Mouse (Mus musculus) midbrain, embryonic 15.5 days (tissue): ENCODE measurements at regions not wholly inside any gene's neighbourhood (a gene's known extent, or its start where the extent isn't known, plus 50 kb on each side); places are given as distances from the start of the nearest gene placed in this dataset.

Experiments used
- ATAC-seq: fragments of 200-750 bp; cut with Nextera tagmentation; replicated peaks from 2 replicates; pipeline ENCODE4 v1.8.0; 2017; ENCODE audit warnings: moderate TSS enrichment
- H3K27ac ChIP-seq: fragments of 300-500 bp; sonication (generic); 2 replicates; pipeline ENCODE4 v1.5.1; 2015; ENCODE audit warnings: mild to moderate bottlenecking, inconsistent platforms
- H3K27me3 ChIP-seq: fragments of 300-500 bp; sonication (generic); replicated peaks from 2 replicates; pipeline ENCODE4 v1.6.1; 2015; ENCODE audit warnings: inconsistent platforms
- H3K36me3 ChIP-seq: fragments of 300-500 bp; sonication (generic); replicated peaks from 2 replicates; pipeline ENCODE4 v1.6.1; 2015; ENCODE audit warnings: inconsistent platforms
- H3K4me1 ChIP-seq: fragments of 300-500 bp; sonication (generic); 2 replicates; pipeline ENCODE4 v1.6.1; 2015; ENCODE audit warnings: inconsistent platforms
- H3K4me2 ChIP-seq: fragments of 300-500 bp; sonication (generic); 2 replicates; pipeline ENCODE4 v1.6.1; 2015; ENCODE audit warnings: inconsistent platforms, mild to moderate bottlenecking, moderate library complexity
- H3K4me3 ChIP-seq: fragments of 300-500 bp; sonication (generic); 2 replicates; pipeline ENCODE4 v1.5.1; 2015; ENCODE audit warnings: mild to moderate bottlenecking, inconsistent platforms
- H3K9ac ChIP-seq: fragments of 300-500 bp; sonication (generic); 2 replicates; pipeline ENCODE4 v1.6.1; 2015; ENCODE audit warnings: mild to moderate bottlenecking, inconsistent platforms
- H3K9me3 ChIP-seq: fragments of 300-500 bp; sonication (generic); 2 replicates; pipeline ENCODE4 v1.6.1; 2016; ENCODE audit warnings: inconsistent platforms
- WGBS: fragments of 180-500 bp; shearing (Covaris S2); methylation state at CpG from one replicate; pipeline ENCODE4 v1.1.7; 2015; ENCODE audit warnings: mixed read lengths; 5-methylcytosine and 5-hydroxymethylcytosine counted together

DNA sequence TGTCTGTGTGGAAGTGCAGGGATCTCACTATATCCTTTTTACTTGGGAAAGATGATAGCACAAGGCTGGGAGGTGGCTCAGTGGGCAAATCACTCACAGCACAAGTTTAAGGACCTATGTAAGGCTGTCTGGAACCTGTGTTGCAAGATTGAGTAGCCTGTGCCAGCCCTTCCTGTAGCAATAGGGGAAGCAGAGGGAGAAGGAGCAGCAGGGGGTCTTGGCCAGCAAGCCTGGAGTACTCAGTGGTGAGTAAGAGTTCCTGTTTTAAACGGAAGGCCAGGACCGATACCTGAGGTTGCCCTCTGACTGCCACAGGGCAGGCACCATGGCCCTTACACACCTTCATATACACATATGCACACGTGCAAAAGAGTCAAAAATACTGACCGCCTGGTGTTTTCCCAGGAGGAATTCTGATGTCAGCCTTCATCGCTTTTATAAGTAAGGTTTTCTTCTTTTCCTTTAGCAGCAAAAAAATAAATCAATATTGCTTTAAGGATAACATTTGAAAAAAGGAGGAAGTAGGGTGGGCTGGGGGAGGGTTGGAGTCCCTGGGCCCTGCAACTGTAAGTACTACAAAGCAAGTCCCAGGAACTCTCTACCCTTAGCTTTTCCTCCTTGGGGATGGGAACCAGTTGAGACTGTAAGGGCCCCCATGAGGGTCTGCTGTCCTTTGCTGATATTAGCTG, 136.2 kb upstream of the Hdac4 start:
- H3K9me3 ChIP-seq = no peaks in the 10 kb centered on the region
- ATAC-seq = no peak
- no peaks in the 10 kb centered on the region for H3K36me3 ChIP-seq
- WGBS = 83% methylated on average over 5 of the region's 5 CpGs
- H3K27me3 ChIP-seq = no peaks in the 10 kb centered on the region
- H3K4me1 ChIP-seq = no peaks in the 10 kb centered on the region
- no peak overlapping the region for H3K27ac ChIP-seq
- no peak overlapping the region for H3K4me2 ChIP-seq
- H3K9ac ChIP-seq = no peak overlapping the region
- H3K4me3 ChIP-seq = no peak overlapping the region

DNA sequence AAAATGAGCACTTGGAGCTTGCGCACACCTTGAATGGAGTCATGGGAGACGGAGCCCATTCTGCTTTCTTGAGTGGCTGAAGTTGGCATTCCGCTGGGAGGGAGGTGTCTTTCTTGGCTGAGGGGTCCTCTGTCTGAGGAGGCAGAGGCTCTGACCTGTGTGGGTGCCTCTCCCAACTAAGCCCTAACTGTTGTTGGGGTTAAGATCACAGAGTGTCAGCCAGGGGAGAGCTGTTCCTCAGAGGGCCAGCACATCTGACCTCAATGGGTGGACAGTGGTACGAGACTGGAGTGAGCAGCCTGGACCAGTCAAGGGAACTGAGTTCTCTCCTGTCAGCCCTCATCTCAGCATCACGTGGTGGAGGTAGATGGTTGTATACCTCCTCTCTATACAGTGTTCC, 134.7 kb upstream of the Hdac4 start:
- WGBS = 85% methylated on average over 5 of the region's 5 CpGs
- ATAC-seq = no peak
- Histone ChIP-seq H3K4me1 (no peaks in the 10 kb centered on the region), H3K27ac (no peak overlapping the region), H3K36me3 (no peaks in the 10 kb centered on the region), H3K9me3 (no peaks in the 10 kb centered on the region), H3K4me3 (no peak overlapping the region), H3K4me2 (no peak overlapping the region), H3K27me3 (no peaks in the 10 kb centered on the region), H3K9ac (no peak overlapping the region)

DNA sequence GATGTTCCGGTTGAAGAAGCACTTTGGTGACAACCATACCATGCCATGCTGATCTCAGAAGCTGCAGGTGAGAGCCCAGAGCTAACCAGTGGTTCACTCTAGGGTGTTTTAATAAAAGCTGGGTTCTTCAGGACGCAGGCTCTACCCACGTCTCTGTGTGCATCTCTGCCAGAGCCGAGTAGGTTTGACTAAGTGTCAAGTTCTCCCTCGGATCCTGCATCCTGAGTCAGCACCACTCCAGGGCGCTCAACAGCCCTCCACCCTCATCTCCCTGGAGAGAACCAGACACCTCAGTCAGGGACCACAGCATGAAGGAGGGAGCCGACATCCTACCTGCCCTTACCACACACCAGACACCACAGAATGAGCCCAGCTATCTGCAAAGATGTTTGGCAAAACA, 134.0 kb upstream of the Hdac4 start:
- Histone ChIP-seq H3K9ac (no peak overlapping the region), H3K4me2 (no peak overlapping the region), H3K4me3 (no peak overlapping the region), H3K27me3 (no peaks in the 10 kb centered on the region), H3K36me3 (no peaks in the 10 kb centered on the region), H3K9me3 (no peaks in the 10 kb centered on the region), H3K27ac (no peak overlapping the region), H3K4me1 (no peaks in the 10 kb centered on the region)
- no peak for ATAC-seq
- WGBS = 87% methylated on average over 7 of the region's 7 CpGs

DNA sequence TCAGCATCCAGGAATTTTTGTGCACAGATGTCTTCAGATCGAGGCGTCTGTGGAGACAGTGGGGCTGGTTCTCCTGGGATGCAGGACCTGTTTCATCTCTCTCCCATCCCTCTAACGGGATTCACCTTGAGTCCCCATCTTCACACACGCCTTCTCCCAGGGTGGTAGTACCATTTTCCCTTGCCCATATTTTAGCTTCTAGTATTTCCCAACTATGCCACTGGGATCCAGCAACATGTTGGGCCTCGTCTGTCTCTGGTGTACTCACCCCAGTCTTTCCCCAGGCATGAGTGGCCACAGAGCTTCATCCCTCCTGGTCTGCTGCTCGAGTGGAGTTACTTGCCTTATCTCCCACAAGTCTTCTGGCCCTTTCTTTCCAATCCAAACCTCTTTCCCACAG, 131.6 kb upstream of the Hdac4 start:
- Histone ChIP-seq H3K9me3 (no peaks in the 10 kb centered on the region), H3K27me3 (no peaks in the 10 kb centered on the region), H3K4me2 (no peak overlapping the region), H3K4me3 (no peak overlapping the region), H3K36me3 (no peaks in the 10 kb centered on the region), H3K4me1 (no peaks in the 10 kb centered on the region), H3K9ac (no peak overlapping the region), H3K27ac (no peak overlapping the region)
- WGBS = 85% methylated on average over 6 of the region's 6 CpGs
- ATAC-seq = no peak

DNA sequence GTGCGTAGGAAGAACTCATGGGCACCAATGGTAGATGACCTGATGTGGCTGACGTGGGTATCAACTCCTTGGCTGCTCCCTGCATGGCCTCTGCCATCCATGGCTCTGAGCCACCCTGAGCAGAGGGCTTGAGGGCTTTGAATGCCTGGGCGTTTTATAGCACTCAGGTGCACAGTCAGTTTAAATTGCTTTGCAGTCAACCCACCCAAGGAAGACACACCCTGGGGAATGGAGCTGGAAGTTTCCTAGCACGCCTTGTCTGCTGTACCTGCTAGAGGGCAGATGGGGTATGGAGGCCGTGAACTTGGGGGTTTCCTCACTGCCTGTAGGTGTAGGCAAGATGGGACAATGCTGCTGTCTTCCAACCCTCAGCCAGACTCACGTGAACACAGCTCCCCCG, 129.8 kb upstream of the Hdac4 start:
- ATAC-seq = no peak
- WGBS = 89% methylated on average over 7 of the region's 7 CpGs
- Histone ChIP-seq H3K4me3 (no peak overlapping the region), H3K36me3 (no peaks in the 10 kb centered on the region), H3K9ac (no peak overlapping the region), H3K9me3 (no peaks in the 10 kb centered on the region), H3K4me1 (no peaks in the 10 kb centered on the region), H3K4me2 (no peak overlapping the region), H3K27me3 (no peaks in the 10 kb centered on the region), H3K27ac (no peak overlapping the region)

DNA sequence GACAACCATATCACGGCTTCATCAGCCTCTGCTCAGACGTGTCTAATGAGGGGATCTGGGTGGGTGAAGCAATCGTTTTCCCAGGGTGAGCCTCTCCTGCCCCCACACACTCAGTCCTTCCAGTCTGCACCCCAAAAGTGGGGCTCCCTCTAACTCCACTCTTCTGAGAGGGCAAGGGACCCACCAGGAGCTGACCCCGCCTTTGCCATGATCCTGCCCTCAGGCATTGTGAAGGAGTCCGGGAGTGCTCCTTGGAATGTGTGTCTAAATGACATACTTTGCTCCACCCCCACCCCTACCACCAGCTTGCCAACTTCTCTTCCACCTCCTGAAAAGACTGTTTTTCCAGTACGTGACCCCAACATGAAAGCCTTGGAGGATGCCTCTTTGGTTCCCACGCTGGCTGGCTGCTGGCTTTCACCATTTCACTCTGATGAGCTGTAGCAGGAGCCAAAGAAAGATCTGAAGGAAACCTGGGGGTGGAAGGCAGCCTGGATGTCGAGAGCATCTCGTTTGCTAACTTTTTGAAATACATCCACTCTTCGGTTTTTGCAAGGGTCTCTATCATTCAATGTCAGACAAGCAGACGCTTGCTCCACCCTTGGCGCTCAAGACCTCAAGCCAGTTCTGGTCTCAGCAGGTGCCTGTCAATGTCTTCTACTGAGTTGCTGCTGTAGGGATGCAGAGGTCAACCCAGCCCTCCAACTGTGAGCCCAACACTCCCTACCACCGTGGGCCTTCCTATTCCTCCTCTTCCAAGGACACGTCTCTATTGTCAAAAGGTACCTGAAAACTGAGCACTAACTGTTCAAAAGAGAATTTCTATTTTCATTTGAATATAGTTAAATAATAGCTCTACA, 128.8 kb upstream of the Hdac4 start:
- no peaks in the 10 kb centered on the region for H3K27me3 ChIP-seq
- H3K9me3 ChIP-seq = no peaks in the 10 kb centered on the region
- ATAC-seq = no peak
- H3K36me3 ChIP-seq = no peaks in the 10 kb centered on the region
- no peak overlapping the region for H3K4me2 ChIP-seq
- no peak overlapping the region for H3K9ac ChIP-seq
- H3K27ac ChIP-seq = no peak overlapping the region
- H3K4me3 ChIP-seq = no peak overlapping the region
- 58% methylated on average over 14 of the region's 14 CpGs for WGBS
- no peaks in the 10 kb centered on the region for H3K4me1 ChIP-seq

DNA sequence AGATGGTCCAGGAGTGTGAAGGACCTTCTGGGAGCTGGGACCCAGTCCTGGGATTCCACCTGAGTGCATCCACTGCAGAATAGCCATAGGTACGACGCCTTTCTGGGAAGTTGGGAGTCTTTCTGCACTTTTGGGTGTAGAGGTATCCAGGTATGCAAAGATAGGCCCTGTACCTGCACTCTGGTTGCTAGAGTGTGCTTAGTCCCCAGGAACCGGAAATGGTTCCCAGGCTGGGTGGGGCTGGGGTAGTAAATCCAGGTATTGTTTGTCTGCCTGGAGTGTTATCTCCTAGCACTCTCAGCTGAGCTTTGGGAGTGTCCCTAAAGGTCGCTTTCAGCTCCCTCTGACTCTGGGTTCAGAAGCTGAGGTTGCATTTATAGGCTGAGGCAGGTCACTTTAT, 121.6 kb upstream of the Hdac4 start:
- Histone ChIP-seq H3K4me1 (no peaks in the 10 kb centered on the region), H3K36me3 (no peaks in the 10 kb centered on the region), H3K4me3 (no peak overlapping the region), H3K27ac (no peak overlapping the region), H3K9me3 (no peaks in the 10 kb centered on the region), H3K27me3 (no peaks in the 10 kb centered on the region), H3K4me2 (no peak overlapping the region), H3K9ac (no peak overlapping the region)
- no peak for ATAC-seq
- 87% methylated on average over 4 of the region's 4 CpGs for WGBS

DNA sequence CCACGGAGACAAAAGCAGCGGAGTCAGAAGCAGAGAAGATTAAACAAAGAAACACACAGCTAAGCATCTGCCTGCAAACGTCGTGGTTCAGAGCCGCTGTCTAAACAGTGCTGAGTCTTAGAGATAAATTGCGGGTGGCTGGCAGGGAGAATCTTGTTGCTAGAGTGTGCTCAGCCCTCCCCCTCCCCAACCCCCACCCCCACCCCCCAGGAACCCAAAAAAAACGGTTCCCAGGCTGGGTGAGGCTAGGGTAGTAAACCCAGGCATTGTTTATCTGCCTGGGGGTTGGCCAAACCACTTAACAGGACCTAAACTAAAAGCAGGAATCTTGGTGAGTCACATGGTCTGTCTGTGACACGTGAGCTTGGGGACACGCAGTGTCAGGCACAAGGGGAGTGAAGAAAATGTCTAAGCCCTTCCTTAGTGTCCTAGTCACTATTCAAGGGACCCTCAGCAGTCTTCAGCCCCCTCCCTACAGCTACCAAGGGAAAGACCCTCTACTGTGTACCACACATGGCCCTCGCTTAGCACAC, 120.8 kb upstream of the Hdac4 start:
- H3K4me3 ChIP-seq = no peak overlapping the region
- no peak for ATAC-seq
- H3K9me3 ChIP-seq = no peaks in the 10 kb centered on the region
- H3K4me1 ChIP-seq = no peaks in the 10 kb centered on the region
- H3K36me3 ChIP-seq = no peaks in the 10 kb centered on the region
- H3K9ac ChIP-seq = no peak overlapping the region
- 26% methylated on average over 10 of the region's 10 CpGs for WGBS
- H3K27ac ChIP-seq = no peak overlapping the region
- no peak overlapping the region for H3K4me2 ChIP-seq
- H3K27me3 ChIP-seq = no peaks in the 10 kb centered on the region

DNA sequence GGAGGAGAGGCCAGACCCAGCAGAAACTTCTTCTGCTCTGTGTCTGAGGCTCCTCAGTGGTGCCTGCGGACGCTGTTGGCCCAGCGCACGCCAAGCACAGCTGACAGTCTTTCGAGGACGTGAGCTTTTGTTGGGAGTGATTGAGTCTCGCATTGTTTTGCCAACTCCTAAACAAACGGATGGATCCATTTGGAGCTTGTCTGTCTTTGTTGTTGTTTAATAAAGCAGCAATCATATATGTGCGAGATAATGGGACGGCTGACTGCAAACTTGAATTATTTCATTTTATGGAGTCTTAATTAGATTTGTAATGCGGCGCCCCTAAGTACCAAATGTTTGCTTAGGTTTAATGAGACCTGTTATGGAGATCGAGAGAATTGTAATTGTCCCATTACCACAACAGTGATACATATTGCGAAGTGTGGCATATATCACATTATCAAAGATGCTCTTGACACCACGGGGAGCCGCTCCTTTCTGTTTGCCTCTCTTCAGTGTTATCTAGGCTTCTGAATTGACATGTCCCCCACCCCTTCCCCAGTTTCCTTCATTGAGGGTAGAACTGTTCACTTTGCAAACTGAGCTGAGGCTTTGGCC, 117.6 kb upstream of the Hdac4 start:
- Histone ChIP-seq H3K9ac (no peak overlapping the region), H3K4me3 (no peak overlapping the region), H3K4me2 (no peak overlapping the region), H3K9me3 (no peaks in the 10 kb centered on the region), H3K36me3 (no peaks in the 10 kb centered on the region), H3K27ac (no peak overlapping the region), H3K27me3 (no peaks in the 10 kb centered on the region), H3K4me1 (no peaks in the 10 kb centered on the region)
- WGBS = 82% methylated on average over 16 of the region's 16 CpGs
- no peak for ATAC-seq

DNA sequence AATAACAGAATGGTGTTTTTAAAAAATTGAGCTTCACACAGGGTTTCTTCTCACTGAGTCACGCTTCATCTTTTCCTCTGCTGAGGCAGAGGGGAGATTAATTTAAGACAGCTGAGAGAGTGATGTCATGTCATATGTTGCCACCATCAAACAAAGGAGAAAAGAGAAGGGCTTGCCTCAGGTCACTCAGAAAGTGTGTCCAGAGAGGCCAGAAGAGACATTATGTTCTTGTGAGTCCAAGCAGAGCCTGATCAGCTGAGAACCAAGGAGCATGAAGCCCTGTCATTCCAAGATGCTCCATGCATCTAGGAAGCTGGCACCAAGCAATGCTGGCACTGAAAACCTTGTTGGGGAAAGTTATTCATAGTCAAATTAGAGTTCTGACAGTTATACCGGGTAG, 114.4 kb upstream of the Hdac4 start:
- Histone ChIP-seq H3K9me3 (no peaks in the 10 kb centered on the region), H3K9ac (no peak overlapping the region), H3K36me3 (no peaks in the 10 kb centered on the region), H3K4me3 (no peak overlapping the region), H3K4me1 (no peaks in the 10 kb centered on the region), H3K27me3 (no peaks in the 10 kb centered on the region), H3K4me2 (no peak overlapping the region), H3K27ac (no peak overlapping the region)
- no peak for ATAC-seq
- WGBS = 86% methylated on average over 2 of the region's 2 CpGs

DNA sequence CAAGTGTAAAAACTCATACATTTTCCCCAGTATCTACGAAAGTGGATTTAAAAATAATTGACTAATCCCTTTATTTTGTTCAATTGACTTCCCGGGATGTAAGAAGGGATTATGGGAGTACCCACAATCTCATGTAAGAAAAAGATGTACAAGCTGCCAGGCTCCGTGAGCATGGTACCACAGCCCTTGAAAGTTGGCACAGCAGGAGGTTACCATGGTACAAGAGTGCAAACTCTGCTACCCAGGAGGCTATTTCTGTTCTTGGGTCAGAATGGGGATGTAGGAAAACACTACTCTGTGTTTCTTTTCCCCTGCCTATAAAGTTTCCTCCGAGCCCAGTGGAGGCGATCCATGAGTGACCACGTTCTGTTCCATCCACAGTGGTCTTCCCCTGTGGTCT, 113.9 kb upstream of the Hdac4 start:
- H3K36me3 ChIP-seq = no peaks in the 10 kb centered on the region
- H3K9me3 ChIP-seq = no peaks in the 10 kb centered on the region
- ATAC-seq = no peak
- no peak overlapping the region for H3K4me2 ChIP-seq
- H3K9ac ChIP-seq = no peak overlapping the region
- no peaks in the 10 kb centered on the region for H3K4me1 ChIP-seq
- H3K27me3 ChIP-seq = no peaks in the 10 kb centered on the region
- no peak overlapping the region for H3K4me3 ChIP-seq
- H3K27ac ChIP-seq = no peak overlapping the region
- WGBS = 65% methylated on average over 6 of the region's 6 CpGs

DNA sequence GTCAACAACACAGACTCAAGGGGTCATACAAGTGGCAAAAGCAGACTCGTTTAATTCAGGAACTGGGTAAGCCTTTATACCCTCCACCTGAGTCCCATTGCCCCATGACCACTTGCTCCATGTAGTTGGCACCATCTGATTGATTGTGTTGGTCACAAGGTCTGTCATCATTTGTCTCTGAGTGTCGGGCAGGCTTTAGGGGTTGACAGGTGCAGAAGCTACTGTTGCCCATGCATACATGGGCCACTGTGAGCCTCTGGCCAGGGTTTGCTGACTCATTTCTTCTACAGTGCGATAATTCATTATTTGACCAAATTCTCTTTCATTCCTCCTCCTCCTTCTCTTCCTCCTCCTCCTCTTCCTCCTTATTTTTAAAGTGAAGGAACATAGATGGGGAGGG, 113.0 kb upstream of the Hdac4 start:
- Histone ChIP-seq H3K27ac (no peak overlapping the region), H3K27me3 (no peaks in the 10 kb centered on the region), H3K9me3 (no peaks in the 10 kb centered on the region), H3K4me1 (no peaks in the 10 kb centered on the region), H3K4me2 (no peak overlapping the region), H3K4me3 (no peak overlapping the region), H3K36me3 (no peaks in the 10 kb centered on the region), H3K9ac (no peak overlapping the region)
- WGBS = 92% methylated on average over 3 of the region's 3 CpGs
- ATAC-seq = no peak
